Mouse (Mus musculus) adrenal gland, postnatal 14 days (tissue): Measurements from ENCODE around the gene Wdr61. TPM values are rescaled to one million over a fixed set of nuclear protein-coding genes. Genes with fewer than 3 reads are reported as not detected.
"Not testable (repeated sequence)": the region's sequence is repeated elsewhere in the genome, so short reads cannot be mapped to it uniquely, and the experiment has no call there.

Source experiments
- DNase-seq: peaks from one replicate; pipeline ENCODE4 v3.0.0; 2021; ENCODE audit warnings: mixed read lengths
- total RNA-seq: library from RNA; stranded (reverse); gene quantifications from 2 replicates; pipeline ENCODE4 v1.2.3, GENCODE M21; 2021

The Wdr61 gene
- total RNA-seq, 1 experiment from 2014 or later, result 72.6 TPM

GRCm38 (mm10) chr9:54732122-54732521, 2.2 kb downstream of the Wdr61 start:
- DNase-seq, result no peak

GRCm38 (mm10) chr9:54726315-54726714, 8.0 kb downstream of the Wdr61 start:
- DNase-seq, result no peak

GRCm38 (mm10) chr9:54722596-54722995, 11.7 kb downstream of the Wdr61 start:
- DNase-seq, result no peak

- DNase-seq, result no peak
Observed at GRCm38 (mm10) chr9:54722156-54722555, 12.2 kb downstream of the Wdr61 start.

GRCm38 (mm10) chr9:54717527-54717926, 16.8 kb downstream of the Wdr61 start:
- no peak for DNase-seq

- DNase-seq, result no peak
Observed at GRCm38 (mm10) chr9:54715776-54716175, 18.5 kb downstream of the Wdr61 start.

GRCm38 (mm10) chr9:54708085-54708484, 26.2 kb downstream of the Wdr61 start:
- DNase-seq, result no peak

- DNase-seq, result no peak
Observed at GRCm38 (mm10) chr9:54707288-54707999, 26.9 kb downstream of the Wdr61 start.

- DNase-seq, result no peak
Observed at GRCm38 (mm10) chr9:54705561-54705960, 28.8 kb downstream of the Wdr61 start.

GRCm38 (mm10) chr9:54704361-54704760, 30.0 kb downstream of the Wdr61 start:
- DNase-seq, result no peak

GRCm38 (mm10) chr9:54702581-54702980, 31.7 kb downstream of the Wdr61 start:
- no peak for DNase-seq

- no peak for DNase-seq
Observed at GRCm38 (mm10) chr9:54700746-54701145, 33.6 kb downstream of the Wdr61 start.

GRCm38 (mm10) chr9:54700174-54700475, 34.2 kb downstream of the Wdr61 start:
- DNase-seq, result no peak

- DNase-seq, result peak; percentile 90
Observed at GRCm38 (mm10) chr9:54699345-54700173, 34.8 kb downstream of the Wdr61 start.

GRCm38 (mm10) chr9:54699087-54699344, 35.3 kb downstream of the Wdr61 start:
- no peak for DNase-seq

- DNase-seq, result no peak
Observed at GRCm38 (mm10) chr9:54698318-54699086, 35.8 kb downstream of the Wdr61 start, which contains the start of gene Dnaja4. Gene Dnaja4, plus strand, starts transcription at chr9:54698873.

- DNase-seq, result peak; percentile 52
Observed at GRCm38 (mm10) chr9:54691241-54691805, 43.0 kb downstream of the Wdr61 start.

GRCm38 (mm10) chr9:54690697-54691096, 43.6 kb downstream of the Wdr61 start:
- DNase-seq, result not testable (repeated sequence)

- no peak for DNase-seq
Observed at GRCm38 (mm10) chr9:54689446-54689845, 44.9 kb downstream of the Wdr61 start.

GRCm38 (mm10) chr9:54687246-54688236, 46.8 kb downstream of the Wdr61 start:
- DNase-seq, result no peak

- no peak for DNase-seq
Observed at GRCm38 (mm10) chr9:54683814-54684605, 50.3 kb downstream of the Wdr61 start.
